Mouse (Mus musculus) A20 (cell line): ENCODE results near the gene Mpnd.

Source experiments
- DNase-seq: peaks from one replicate; pipeline ENCODE4 v3.0.0-alpha.2; 2011; ENCODE audit warnings: low read depth, low spot score

The Mpnd gene

DNA sequence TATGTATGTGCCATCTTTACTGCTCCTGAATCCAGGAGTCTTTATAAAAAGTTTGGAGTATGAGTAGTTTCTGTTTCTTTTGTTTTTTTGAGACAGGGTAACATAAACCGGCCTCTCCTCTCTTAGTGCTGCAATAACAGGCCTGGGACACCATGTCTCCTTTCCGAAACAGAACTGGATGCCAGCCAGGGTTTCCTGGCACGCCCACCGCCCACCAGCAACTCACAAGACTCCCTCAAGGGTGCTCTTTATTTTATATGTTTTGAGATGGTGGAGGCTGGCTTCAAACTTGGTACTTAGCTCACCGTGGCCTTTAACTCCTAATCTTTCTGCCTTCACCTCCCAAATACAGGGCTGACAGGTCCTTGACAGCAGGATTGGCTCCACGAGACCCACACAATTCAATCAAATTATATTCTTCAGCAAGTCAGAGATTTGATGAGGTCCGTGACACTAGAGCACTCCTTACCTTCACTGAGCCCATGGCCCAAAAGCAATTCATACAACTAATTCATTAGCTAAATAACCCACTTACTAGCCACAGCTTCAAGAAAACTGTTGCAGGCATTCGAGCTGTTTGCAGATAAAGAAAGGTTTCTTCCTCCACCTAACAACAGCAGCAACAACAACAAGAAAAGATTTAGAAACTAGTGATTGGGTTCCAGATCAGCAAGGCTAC lies 33.2 kb downstream of the Mpnd start:
- DNase-seq, result no peak

DNA sequence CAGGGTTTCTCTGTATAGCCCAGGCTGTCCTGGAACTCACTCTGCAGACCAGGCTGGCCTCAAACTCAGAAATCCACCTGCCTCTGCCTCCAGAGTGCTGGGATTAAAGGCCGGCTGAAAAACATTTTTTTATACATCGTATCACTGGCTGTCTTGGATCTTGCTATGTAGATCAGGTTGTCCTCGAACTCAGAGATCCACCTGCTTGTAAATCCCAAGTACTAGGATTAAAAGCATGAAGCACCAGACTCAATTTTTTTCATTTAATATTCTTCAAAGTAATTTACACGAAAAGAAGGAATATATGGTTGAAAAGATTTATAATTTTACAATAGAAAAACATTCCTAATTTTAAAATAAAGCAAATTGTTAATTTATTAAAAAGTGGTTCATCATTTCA lies 33.8 kb downstream of the Mpnd start:
- no peak for DNase-seq

DNA sequence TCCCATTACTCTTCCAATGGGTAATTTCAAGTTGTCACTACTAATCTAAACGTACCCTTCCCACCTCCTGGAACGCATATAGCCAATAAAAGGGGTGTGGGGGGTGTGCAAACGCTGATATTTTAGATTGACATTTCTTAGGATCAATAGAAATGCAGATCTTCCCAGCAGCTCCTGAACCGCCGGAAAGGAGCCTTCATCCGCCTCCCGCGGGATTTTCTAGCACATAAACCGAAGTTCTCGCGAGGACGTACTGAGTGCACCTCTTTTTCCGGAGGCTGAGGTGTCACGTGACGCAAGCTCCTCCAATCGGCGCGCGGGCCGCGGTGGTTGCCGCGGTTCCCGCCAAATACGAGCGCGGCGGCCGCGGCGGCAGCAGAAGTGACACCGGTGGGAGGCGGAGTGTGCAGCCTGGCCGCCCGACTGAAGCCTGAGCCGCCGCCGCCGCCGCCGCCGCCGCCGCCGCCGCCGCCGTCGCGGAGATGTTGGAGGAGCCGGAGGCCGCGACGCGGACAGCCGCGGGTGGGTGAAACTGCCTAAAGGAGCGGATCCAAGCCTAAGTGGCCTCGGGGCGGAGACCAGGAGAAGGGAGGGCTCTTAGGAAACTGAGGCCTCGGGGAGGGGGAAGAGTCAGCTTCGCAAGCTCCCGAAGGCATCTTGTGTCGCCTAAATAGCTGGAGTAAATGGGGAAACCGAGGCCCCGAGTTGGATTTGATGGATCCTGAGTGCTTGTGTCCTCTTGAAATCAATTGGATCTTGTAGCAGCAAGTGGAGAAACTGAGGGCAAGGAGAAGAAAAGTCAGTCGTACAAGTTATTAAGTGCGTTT lies 34.7 kb downstream of the Mpnd start, which contains the start of gene Chaf1a:
Gene Chaf1a (plus strand): TSS at position 410 of the 827 bp plus-strand sequence.
- peak; percentile 98 for DNase-seq

DNA sequence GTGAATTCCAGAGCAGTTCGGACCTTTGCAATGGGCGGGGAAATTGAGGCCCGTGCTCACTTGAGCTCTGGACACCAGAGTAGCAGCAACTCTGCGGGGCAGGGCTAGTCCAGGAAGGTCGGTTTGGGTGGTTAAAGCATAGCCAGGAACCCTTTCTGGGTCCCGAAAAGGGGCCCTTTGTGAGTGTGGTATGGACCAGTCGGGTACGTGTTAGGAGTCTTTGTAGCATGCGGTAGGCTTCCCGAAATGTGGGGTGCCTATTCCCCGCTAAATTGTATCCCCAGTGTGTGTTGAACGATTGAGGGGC lies 35.3 kb downstream of the Mpnd start:
- peak; percentile 30 for DNase-seq

DNA sequence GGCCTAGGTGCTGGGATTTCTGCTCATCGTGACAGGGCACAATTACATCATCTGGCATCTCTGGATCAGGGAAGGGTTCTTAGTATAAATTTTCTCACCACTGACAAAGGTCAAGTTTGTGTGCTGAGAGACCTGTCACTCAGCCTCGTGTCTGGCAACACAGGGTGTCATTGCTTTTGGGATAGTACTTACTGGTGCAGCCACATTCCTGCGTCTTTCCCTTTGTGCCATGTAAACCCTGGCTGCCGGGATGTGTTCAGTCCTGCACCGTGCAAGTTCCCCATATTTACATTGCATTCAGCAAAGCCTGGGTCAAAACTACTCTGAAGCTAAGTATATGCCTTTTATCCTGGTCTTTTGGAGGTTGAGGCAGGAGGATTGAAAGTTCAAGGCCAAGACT lies 45.9 kb downstream of the Mpnd start:
- no peak for DNase-seq

DNA sequence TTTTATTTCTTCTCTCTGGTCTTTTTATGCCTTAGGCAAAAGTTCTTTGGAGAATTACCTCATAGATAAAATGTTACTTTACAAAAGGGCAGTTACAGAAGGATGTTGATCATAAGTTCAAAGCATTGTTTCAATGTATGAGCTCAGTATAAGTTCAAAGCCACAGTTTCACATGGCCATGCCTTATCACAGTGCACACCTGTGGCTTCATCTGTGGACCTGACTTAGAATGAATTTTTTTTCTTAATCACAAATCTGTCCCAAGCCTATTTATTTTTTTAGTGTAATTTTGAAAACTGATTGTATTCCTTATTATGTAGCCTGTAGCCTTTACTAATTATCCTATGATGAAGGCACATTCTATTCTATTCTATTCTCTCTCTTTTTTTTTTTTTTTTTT lies 49.4 kb downstream of the Mpnd start:
- DNase-seq, result no peak

DNA sequence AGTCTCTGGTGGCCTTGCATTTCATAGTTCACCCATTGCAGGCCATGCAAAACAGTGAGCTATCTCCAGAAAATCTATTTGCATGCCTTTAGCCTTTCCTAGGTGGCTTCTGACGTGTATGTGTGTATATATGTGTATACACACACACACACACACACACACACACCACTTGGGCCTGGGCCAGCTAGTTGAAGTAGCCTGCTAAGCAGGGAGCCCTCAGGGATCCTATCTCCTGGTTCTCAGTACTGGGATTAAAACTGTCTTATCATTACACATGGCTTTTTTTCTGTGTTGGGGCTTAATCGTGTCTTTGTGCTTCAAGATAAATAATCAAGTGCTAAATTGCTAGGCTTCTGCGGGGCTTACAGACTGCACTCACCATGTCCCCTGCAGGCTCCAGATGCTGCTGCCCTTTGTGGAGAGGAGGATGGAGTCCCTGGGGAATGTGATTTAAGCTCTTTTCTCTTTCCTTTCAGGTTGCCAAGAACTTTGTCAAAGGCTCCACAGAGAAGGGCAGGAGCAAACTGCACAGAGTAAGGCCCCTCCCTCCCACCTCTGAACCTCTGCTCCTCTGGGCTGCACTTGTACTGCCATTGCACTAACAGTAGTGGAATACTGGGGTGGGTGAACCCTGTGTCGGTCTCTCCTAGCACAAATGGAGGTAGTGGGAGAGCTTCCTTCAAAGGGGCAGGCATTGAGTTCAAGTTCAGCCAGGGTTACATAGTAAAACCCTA lies 50.6 kb downstream of the Mpnd start:
- no peak for DNase-seq

DNA sequence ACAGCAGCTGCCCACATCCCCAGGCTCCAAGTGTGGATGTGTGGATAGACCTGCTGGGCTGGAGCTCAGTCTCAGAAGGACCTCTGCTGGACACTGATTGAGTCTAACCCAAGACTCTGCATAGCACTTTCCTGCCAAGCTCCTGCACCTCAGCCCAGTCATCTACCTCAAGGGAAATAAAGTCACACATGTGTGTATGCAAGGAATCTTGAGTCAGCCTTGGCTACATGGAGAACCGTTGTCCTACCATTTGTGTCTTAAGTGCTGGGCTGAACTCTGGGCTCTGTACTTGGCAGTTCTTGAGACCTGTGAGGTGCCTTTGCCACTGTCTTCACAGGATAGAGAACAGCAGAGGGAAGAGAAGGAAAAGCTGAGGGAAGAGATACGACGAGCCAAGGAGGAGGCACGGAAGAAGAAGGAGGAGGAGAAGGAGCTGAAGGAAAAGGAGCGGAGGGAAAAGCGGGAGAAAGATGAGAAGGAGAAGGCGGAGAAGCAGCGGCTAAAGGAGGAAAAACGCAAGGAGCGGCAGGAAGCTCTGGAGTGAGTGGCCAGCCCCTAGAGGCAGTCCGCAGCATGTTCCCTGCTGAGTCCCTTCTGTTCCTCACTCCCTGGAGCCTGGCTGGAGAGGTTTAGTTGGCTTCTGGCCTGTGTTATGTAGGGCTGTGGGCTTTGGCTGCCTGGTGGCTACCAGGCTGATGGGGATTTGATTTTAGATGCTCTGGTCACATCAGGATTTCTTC lies 52.0 kb downstream of the Mpnd start:
- DNase-seq, result no peak

DNA sequence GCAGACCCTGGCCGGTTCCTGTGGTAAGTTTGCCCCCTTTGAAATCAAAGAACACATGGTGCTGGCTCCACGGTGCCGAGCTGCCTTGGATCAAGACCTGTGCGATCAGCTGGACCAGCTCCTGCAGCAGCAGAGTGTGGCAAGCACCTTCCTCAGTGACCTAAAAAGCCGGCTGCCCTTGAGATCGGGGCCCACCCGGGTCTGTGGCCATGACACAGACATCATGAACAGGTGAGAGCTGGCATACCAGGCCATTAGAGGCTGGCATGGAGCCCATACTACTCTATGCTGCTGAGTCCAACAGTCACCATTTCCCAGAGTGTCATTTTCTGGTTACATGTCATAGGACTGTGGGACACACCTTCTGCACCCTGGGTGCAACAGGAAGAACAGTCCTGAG lies 56.6 kb downstream of the Mpnd start:
- no peak for DNase-seq

DNA sequence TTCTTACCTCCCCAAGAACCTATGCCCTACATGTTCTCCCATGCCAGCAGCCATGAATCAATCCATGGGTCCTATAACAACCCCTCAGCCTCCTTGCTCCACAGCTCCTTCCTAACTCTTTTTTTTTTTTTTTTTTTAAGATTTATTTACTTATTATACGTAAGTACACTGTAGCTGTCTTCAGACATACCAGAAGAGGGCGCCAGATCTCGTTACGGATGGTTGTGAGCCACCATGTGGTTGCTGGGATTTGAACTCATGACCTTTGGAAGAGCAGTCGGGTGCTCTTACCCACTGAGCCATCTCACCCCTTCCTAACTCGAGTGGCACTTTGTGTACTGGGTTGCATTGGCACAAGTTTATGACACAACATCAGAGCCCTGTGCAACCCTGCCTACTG lies 60.2 kb downstream of the Mpnd start:
- DNase-seq, result peak; percentile 14
